Mouse (Mus musculus) hindbrain, embryonic 14.5 days (tissue): Measurements from ENCODE around the gene Cep104. TPM values are rescaled to one million over a fixed set of nuclear protein-coding genes. Genes with fewer than 3 reads are reported as not detected.

Source experiments
- ATAC-seq: fragments of 200-750 bp; cut with Nextera tagmentation; 2 replicates; pipeline ENCODE4 v1.8.0; 2017; ENCODE audit warnings: moderate number of reproducible peaks, mild to moderate bottlenecking, moderate TSS enrichment, moderate library complexity; ENCODE audit not compliant: low FRiP score
- DNase-seq: peaks from one replicate; pipeline ENCODE4 v3.0.0-alpha.2; 2015; ENCODE audit warnings: low spot score
- H3K27ac ChIP-seq: fragments of 300-500 bp; sonication (generic); 2 replicates; pipeline ENCODE4 v1.5.1; 2014; ENCODE audit warnings: mild to moderate bottlenecking, moderate library complexity
- H3K27me3 ChIP-seq: fragments of 300-500 bp; sonication (generic); 2 replicates; pipeline ENCODE4 v1.6.1; 2014; ENCODE audit warnings: mild to moderate bottlenecking, low read length, mixed read lengths; ENCODE audit not compliant: control insufficient read depth, insufficient read depth
- H3K36me3 ChIP-seq: fragments of 300-500 bp; sonication (generic); replicated peaks from 2 replicates; pipeline ENCODE4 v1.6.1; 2014; ENCODE audit not compliant: control insufficient read depth, insufficient read depth
- H3K4me1 ChIP-seq: fragments of 300-500 bp; sonication (generic); replicated peaks from 2 replicates; pipeline ENCODE4 v1.6.1; 2014; ENCODE audit warnings: antibody characterized with exemption, low read length, mixed read lengths; ENCODE audit not compliant: control insufficient read depth, insufficient read depth
- H3K4me2 ChIP-seq: fragments of 300-500 bp; sonication (generic); replicated peaks from 2 replicates; pipeline ENCODE4 v1.6.1; 2014; ENCODE audit warnings: mild to moderate bottlenecking, moderate library complexity
- H3K4me3 ChIP-seq: fragments of 300-500 bp; sonication (generic); replicated peaks from 2 replicates; pipeline ENCODE4 v1.5.1; 2014; ENCODE audit warnings: mild to moderate bottlenecking, low read length
- H3K9ac ChIP-seq: fragments of 300-500 bp; sonication (generic); 2 replicates; pipeline ENCODE4 v1.6.1; 2014
- H3K9me3 ChIP-seq: fragments of 300-500 bp; sonication (generic); 2 replicates; pipeline ENCODE4 v1.6.1; 2016; ENCODE audit warnings: low read length; ENCODE audit not compliant: control insufficient read depth
- WGBS: fragments of 180-500 bp; shearing (Covaris S2); extraction: QIAGEN DNeasy Blood & Tissue Kit; methylation state at CpG from one replicate; pipeline ENCODE4 v1.1.7; 2014; 5-methylcytosine and 5-hydroxymethylcytosine counted together
- polyA plus RNA-seq: library from polyadenylated mRNA; unstranded; fragments of >200 nt; fragmentation: Nextera tagmentation; extraction: Ambion mirVana; gene quantifications from 2 replicates; pipeline ENCODE4 v1.2.1, GENCODE M21; 2014

The Cep104 gene
- polyA plus RNA-seq, 1 experiment from 2014 or later, result 15.3 TPM

- Histone ChIP-seq H3K4me2 (no peak overlapping the region), H3K4me1 (no peaks in the 10 kb centered on the region), H3K4me3 (no peak overlapping the region), H3K9me3 (no peaks in the 10 kb centered on the region), H3K27me3 (no peaks in the 10 kb centered on the region), H3K36me3 (no peaks in the 10 kb centered on the region), H3K27ac (no peak overlapping the region), H3K9ac (no peak overlapping the region)
- ATAC-seq, result no peak
- WGBS, result 59% methylated on average over 4 of the region's 4 CpGs
- no peak for DNase-seq
Observed at GRCm38 (mm10) chr4:154053065-154053464, 78.1 kb downstream of the Cep104 start.

GRCm38 (mm10) chr4:154055482-154055881 lies 80.5 kb downstream of the Cep104 start:
- H3K4me3 ChIP-seq, result no peak overlapping the region
- ATAC-seq (no peak), DNase-seq (no peak)
- no peak overlapping the region for H3K27ac ChIP-seq
- H3K4me1 ChIP-seq, result no peaks in the 10 kb centered on the region
- 87% methylated on average over 7 of the region's 7 CpGs for WGBS
- no peak overlapping the region for H3K9ac ChIP-seq
- H3K36me3 ChIP-seq, result no peaks in the 10 kb centered on the region
- H3K4me2 ChIP-seq, result no peak overlapping the region
- H3K9me3 ChIP-seq, result no peaks in the 10 kb centered on the region
- H3K27me3 ChIP-seq, result no peaks in the 10 kb centered on the region

- Histone ChIP-seq H3K9ac (no peak overlapping the region), H3K9me3 (no peaks in the 10 kb centered on the region), H3K27me3 (no peaks in the 10 kb centered on the region), H3K4me1 (no peaks in the 10 kb centered on the region), H3K36me3 (no peaks in the 10 kb centered on the region), H3K4me3 (no peak overlapping the region), H3K4me2 (no peak overlapping the region), H3K27ac (no peak overlapping the region)
- WGBS, result 84% methylated on average over 2 of the region's 2 CpGs
- no peak for ATAC-seq
- DNase-seq, result no peak
Observed at GRCm38 (mm10) chr4:154056046-154056445, 81.1 kb downstream of the Cep104 start.

GRCm38 (mm10) chr4:154056661-154057060 lies 81.7 kb downstream of the Cep104 start:
- H3K4me1 ChIP-seq, result no peaks in the 10 kb centered on the region
- no peaks in the 10 kb centered on the region for H3K9me3 ChIP-seq
- H3K9ac ChIP-seq, result no peak overlapping the region
- H3K4me2 ChIP-seq, result no peak overlapping the region
- DNase-seq, result no peak
- no peak for ATAC-seq
- H3K36me3 ChIP-seq, result no peaks in the 10 kb centered on the region
- WGBS, result 66% methylated on average over 2 of the region's 2 CpGs
- H3K27ac ChIP-seq, result no peak overlapping the region
- no peaks in the 10 kb centered on the region for H3K27me3 ChIP-seq
- no peak overlapping the region for H3K4me3 ChIP-seq

- no peak for DNase-seq
- Histone ChIP-seq H3K4me2 (no peak overlapping the region), H3K4me3 (no peak overlapping the region), H3K27ac (no peak overlapping the region), H3K4me1 (no peaks in the 10 kb centered on the region), H3K9ac (no peak overlapping the region), H3K9me3 (no peaks in the 10 kb centered on the region), H3K36me3 (no peaks in the 10 kb centered on the region), H3K27me3 (no peaks in the 10 kb centered on the region)
- ATAC-seq, result no peak
- WGBS, result 62% methylated on average over 4 of the region's 4 CpGs
Observed at GRCm38 (mm10) chr4:154057696-154058095, 82.7 kb downstream of the Cep104 start.

Other genes starting within 250 kb of the Cep104 start
- gene A430005L14Rik, start 18.0 kb upstream of the Cep104 start, polyA plus RNA-seq, result 57.3 and 60.5 TPM in 2 replicates
- gene Dffb, start 68 bp upstream of the Cep104 start, polyA plus RNA-seq, result 8.0 and 10.0 TPM in 2 replicates
- gene Lrrc47, start 36.5 kb downstream of the Cep104 start, polyA plus RNA-seq, result 9.9 and 12.3 TPM in 2 replicates
- 12.1 and 16.6 TPM in 2 replicates for gene Smim1, start 51.0 kb downstream of the Cep104 start, polyA plus RNA-seq
- gene Ccdc27, start 67.5 kb downstream of the Cep104 start, polyA plus RNA-seq, result not detected in 2 replicates
- gene Trp73, start 165.0 kb downstream of the Cep104 start, polyA plus RNA-seq, result 0.68 and 0.96 TPM in 2 replicates
- gene Wrap73, start 167.2 kb downstream of the Cep104 start, polyA plus RNA-seq, result 35.3 and 36.3 TPM in 2 replicates
- 203 and 222 TPM in 2 replicates for gene Tprgl, start 185.5 kb downstream of the Cep104 start, polyA plus RNA-seq
- 8.8 and 10.1 TPM in 2 replicates for gene Megf6, start 195.5 kb downstream of the Cep104 start, polyA plus RNA-seq